Comparison of ENCODE assay signal across 8 mouse cellular contexts in the genomic region with DNA sequence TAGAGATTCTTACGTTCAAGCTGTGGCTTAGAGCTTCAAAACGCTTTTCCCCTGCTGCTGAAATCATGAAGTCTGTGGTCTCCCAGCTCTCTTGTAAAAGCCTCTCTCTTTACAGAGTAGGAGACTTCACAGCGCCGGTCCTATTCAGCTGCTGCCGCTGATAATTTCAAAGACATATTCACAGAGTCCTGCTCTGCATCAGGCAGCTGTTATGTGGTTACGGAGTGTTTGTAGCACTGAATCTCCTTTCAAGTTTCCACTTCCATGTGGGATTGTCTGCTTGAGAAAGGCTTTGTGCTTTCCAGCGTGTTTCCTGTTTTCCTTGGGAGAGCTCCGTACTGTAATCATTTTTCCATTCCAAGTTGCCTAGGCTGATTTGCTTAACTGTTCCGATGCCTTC. TPM values are rescaled to one million over a fixed set of nuclear protein-coding genes. Genes with fewer than 3 reads are reported as not detected.
A peak's percentile ranks its signal among the peaks of the same experiment; 100 is the strongest.
DNase-seq lines count a peak whose midpoint lies in the region; ATAC-seq lines count a peak whose summit lies in the region.

No protein-coding gene starts in this region.

- H3K4me1 ChIP-seq in intestine, embryonic 14.5 days (replicated peaks; ENCODE audit: control insufficient read depth, insufficient read depth, low read length), result no peaks in the 10 kb centered on the region; the same call in 1 of the 2 replicates

- H3K9ac ChIP-seq in intestine, embryonic 14.5 days (ENCODE audit: low read length), result peak overlapping the region; percentile 38

- H3K27ac ChIP-seq in intestine, embryonic 14.5 days (ENCODE audit: low read depth), result peak overlapping the region; percentile 77

- ATAC-seq in intestine, embryonic 14.5 days (replicated peaks; ENCODE audit: low FRiP score, low TSS enrichment, low read depth), result no peak; the same call in 1 of the 2 replicates

- no peaks in the 10 kb centered on the region for H3K36me3 ChIP-seq in intestine, embryonic 14.5 days (ENCODE audit: control insufficient read depth, insufficient read depth, low read length)

- no peaks in the 10 kb centered on the region for H3K27me3 ChIP-seq in intestine, embryonic 14.5 days (replicated peaks; ENCODE audit: control insufficient read depth, insufficient read depth, low read length)

- H3K9me3 ChIP-seq in intestine, embryonic 14.5 days (ENCODE audit: control insufficient read depth, low read length), result no peaks in the 10 kb centered on the region

- 22% methylated on average over 9 of the region's 9 CpGs for WGBS in intestine, embryonic 14.5 days

- DNase-seq in cerebellum, postnatal 10 days, result peak; percentile 15 to 25
- no peak for DNase-seq in cerebellum, adult 11-12 months
- peak; percentile 7 for DNase-seq in CD4-positive, CD25-positive, alpha-beta regulatory T cell, adult 2 months (ENCODE audit: low read depth, low spot score)
- DNase-seq in forelimb bud, embryonic 11.5 days (ENCODE audit: low read depth, low spot score), result peak; percentile 48
- peak; percentile 66 for DNase-seq in intestine, embryonic 14.5 days (ENCODE audit: low spot score)
- DNase-seq in lung, postnatal 14 days, result peak; percentile 14
- DNase-seq in adrenal gland, adult (ENCODE audit: inconsistent age in 2 of 2, low spot score in 1 of 2), result no peak
- no peak for DNase-seq in cerebellum, adult 9-11 months

- peak overlapping the region; percentile 26; the same call in 1 of the 2 replicates for H3K4me3 ChIP-seq in intestine, embryonic 14.5 days (ENCODE audit: low read depth, low read length)

- H3K4me2 ChIP-seq in intestine, embryonic 14.5 days (ENCODE audit: low read length), result peak overlapping the region; percentile 53

RNA-seq across cellular contexts. Expression of gene Tyw5, which starts 30.1 kb away (rescaled TPM):
- 25.7 and 27.3 TPM in 2 replicates for polyA plus RNA-seq in intestine, embryonic 14.5 days (2014; fragmentation: Nextera tagmentation; extraction: Ambion mirVana)

RNA-seq across cellular contexts. Expression of gene Maip1, which starts 30.8 kb away (rescaled TPM):
- polyA plus RNA-seq in intestine, embryonic 14.5 days (2014; fragmentation: Nextera tagmentation; extraction: Ambion mirVana), result 17.8 and 18.1 TPM in 2 replicates

RNA-seq across cellular contexts. Expression of gene 1700066M21Rik, which starts 59.5 kb away (rescaled TPM):
- 11.6 and 13.4 TPM in 2 replicates for polyA plus RNA-seq in intestine, embryonic 14.5 days (2014; fragmentation: Nextera tagmentation; extraction: Ambion mirVana)

Comparison
In these comparisons a context has a peak if more than half of its experiments do, and no peak if none do; other contexts are left out.
1. DNase-seq: peak in cerebellum, postnatal 10 days (2 of 2), CD4-positive, CD25-positive, alpha-beta regulatory T cell, adult 2 months (single experiment), forelimb bud, embryonic 11.5 days (single experiment), intestine, embryonic 14.5 days (single experiment) and lung, postnatal 14 days (single experiment); none in cerebellum, adult 11-12 months (single experiment), adrenal gland, adult (0 of 2) and cerebellum, adult 9-11 months (single experiment).